Mouse (Mus musculus) myocyte (in vitro differentiated cells): ENCODE measurements at regions not wholly inside any gene's neighbourhood (a gene's known extent, or its start where the extent isn't known, plus 50 kb on each side); places are given as distances from the start of the nearest gene placed in this dataset.

Experiments
- H3K27me3 ChIP-seq: one replicate; pipeline ENCODE4 v1.6.1; 2011; ENCODE audit not compliant: control insufficient read depth, insufficient read depth, insufficient read length
- H3K36me3 ChIP-seq: one replicate; pipeline ENCODE4 v1.6.1; 2011; ENCODE audit not compliant: control insufficient read depth, insufficient read depth
- H3K4me2 ChIP-seq: one replicate; pipeline ENCODE4 v1.6.1; 2011; ENCODE audit warnings: low read depth, control low read depth
- H3K4me3 ChIP-seq: one replicate; pipeline ENCODE4 v1.5.1; 2011; ENCODE audit warnings: mild to moderate bottlenecking, control low read depth, moderate library complexity
- H3K79me2 ChIP-seq: one replicate; pipeline ENCODE4 v1.6.1; 2011; ENCODE audit not compliant: control insufficient read depth, insufficient read depth
- H3ac ChIP-seq: one replicate; pipeline ENCODE4 v1.6.1; 2011; ENCODE audit not compliant: control insufficient read depth, insufficient read length
- CEBPB ChIP-seq: IDR thresholded peaks from 2 replicates; pipeline ENCODE4 v1.6.1; 2011; ENCODE audit warnings: mild to moderate bottlenecking, moderate library complexity; ENCODE audit not compliant: poor library complexity, insufficient read depth, severe bottlenecking
- E2F4 ChIP-seq: IDR thresholded peaks from one replicate; pipeline ENCODE4 v1.6.1; 2011; ENCODE audit warnings: mild to moderate bottlenecking, control low read depth, moderate library complexity; ENCODE audit not compliant: insufficient read depth
- MAX ChIP-seq: IDR thresholded peaks from one replicate; pipeline ENCODE4 v1.6.1; 2011; ENCODE audit warnings: low read depth, mild to moderate bottlenecking, control low read depth
- MYOD1 ChIP-seq, 3 experiments: IDR thresholded peaks; one replicate each; pipeline ENCODE4 v1.6.1; 2011; ENCODE audit warnings: control low read depth in 2 of 3, low read depth in 2 of 3, mild to moderate bottlenecking in 2 of 3, moderate library complexity in 1 of 3; ENCODE audit not compliant: insufficient read length in 2 of 3, control insufficient read depth in 1 of 3
- MYOG ChIP-seq, 3 experiments: IDR thresholded peaks; one replicate each; pipeline ENCODE4 v1.6.1; 2011; ENCODE audit warnings: control low read depth in 2 of 3, low read depth in 2 of 3, mild to moderate bottlenecking in 2 of 3; ENCODE audit not compliant: insufficient read length in 2 of 3, control insufficient read depth in 1 of 3, insufficient read depth in 1 of 3
- POLR2A ChIP-seq: IDR thresholded peaks from one replicate; pipeline ENCODE4 v1.6.1; 2011; ENCODE audit warnings: low read depth, mild to moderate bottlenecking, control low read depth, moderate library complexity; ENCODE audit not compliant: insufficient read length
- POLR2AphosphoS2 ChIP-seq: IDR thresholded peaks from one replicate; pipeline ENCODE4 v1.6.1; 2011; ENCODE audit warnings: low read depth, control low read depth; ENCODE audit not compliant: insufficient read length
- REST ChIP-seq: IDR thresholded peaks from one replicate; pipeline ENCODE4 v1.6.1; 2011; ENCODE audit warnings: mild to moderate bottlenecking, control low read depth, moderate library complexity; ENCODE audit not compliant: insufficient read depth, insufficient read length
- SRF ChIP-seq: IDR thresholded peaks from one replicate; pipeline ENCODE4 v1.6.1; 2011; ENCODE audit warnings: low read depth; ENCODE audit not compliant: control insufficient read depth, insufficient read length
- TCF12 ChIP-seq: IDR thresholded peaks from one replicate; pipeline ENCODE4 v1.6.1; 2011; ENCODE audit warnings: mild to moderate bottlenecking, control low read depth; ENCODE audit not compliant: poor library complexity, insufficient read depth, severe bottlenecking
- TCF3 ChIP-seq: IDR thresholded peaks from one replicate; pipeline ENCODE4 v1.6.1; 2011; ENCODE audit warnings: low read depth, control low read depth; ENCODE audit not compliant: insufficient read length
- USF1 ChIP-seq: IDR thresholded peaks from one replicate; pipeline ENCODE4 v1.6.1; 2011; ENCODE audit warnings: low read depth, mild to moderate bottlenecking, control low read depth, moderate library complexity

DNA sequence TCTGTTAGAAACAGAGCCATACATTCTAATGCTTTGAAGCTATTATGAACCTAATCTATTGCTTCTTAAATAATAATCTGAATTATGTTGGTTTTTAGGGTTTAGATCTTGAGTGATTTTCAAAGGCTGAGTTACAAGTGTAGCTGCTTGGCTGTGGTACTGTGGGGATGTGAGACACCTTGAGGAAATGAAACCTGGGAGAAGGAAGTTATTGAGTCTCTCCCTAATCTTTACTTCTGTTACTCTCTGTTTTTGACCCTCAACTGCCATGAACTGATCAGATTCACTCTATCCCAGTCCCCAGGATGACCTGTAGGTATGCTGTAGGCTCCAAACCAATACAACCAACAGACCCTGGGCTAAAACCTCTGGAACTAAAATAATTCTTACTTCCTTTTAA, 334.8 kb downstream of the Bckdhb start:
- no peak overlapping the region for H3ac ChIP-seq
- H3K27me3 ChIP-seq, result no peaks in the 10 kb centered on the region
- no peak overlapping the region for H3K4me3 ChIP-seq
- H3K36me3 ChIP-seq, result no peaks in the 10 kb centered on the region
- H3K79me2 ChIP-seq, result no peaks in the 10 kb centered on the region
- H3K4me2 ChIP-seq, result no peak overlapping the region
- no peak for TF ChIP-seq SRF
- no peak for TF ChIP-seq TCF3
- TF ChIP-seq REST, result no peak
- TF ChIP-seq MYOD1 (IDR thresholded peaks at IDR 0.05; ENCODE audit: control insufficient read depth in 1 of 3, insufficient read length in 2 of 3, low read depth in 2 of 3), result no peak
- no peak for TF ChIP-seq CEBPB
- no peak for TF ChIP-seq USF1
- no peak for TF ChIP-seq POLR2AphosphoS2
- TF ChIP-seq POLR2A, result no peak

DNA sequence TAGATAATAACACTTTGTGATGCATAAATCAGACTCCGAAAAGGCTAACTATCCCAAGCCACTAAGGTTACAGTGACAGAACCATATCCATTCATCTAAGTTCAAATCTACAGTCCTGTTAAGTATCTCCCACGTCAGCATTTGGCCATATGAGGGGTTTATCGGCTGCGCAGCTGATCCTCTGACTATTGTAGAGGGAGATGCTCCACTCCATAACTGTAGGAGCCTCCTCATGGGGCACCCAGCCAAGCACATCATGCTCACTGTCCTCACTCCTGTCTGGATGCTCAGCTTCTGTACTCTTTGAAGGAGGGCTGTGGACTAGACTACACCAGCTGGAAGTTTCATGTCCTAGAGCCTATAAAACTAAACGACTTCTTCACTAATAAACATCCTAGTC, 337.2 kb downstream of the Bckdhb start:
- no peaks in the 10 kb centered on the region for H3K79me2 ChIP-seq
- TF ChIP-seq MAX, result no peak
- TF ChIP-seq TCF12, result no peak
- TF ChIP-seq CEBPB, result no peak
- no peak for TF ChIP-seq REST
- TF ChIP-seq E2F4, result no peak
- TF ChIP-seq TCF3, result no peak
- TF ChIP-seq SRF, result no peak
- no peak for TF ChIP-seq USF1
- no peak for TF ChIP-seq MYOG (IDR thresholded peaks at IDR 0.05; ENCODE audit: control insufficient read depth in 1 of 3, insufficient read depth in 1 of 3, insufficient read length in 2 of 3, low read depth in 2 of 3)
- no peak for TF ChIP-seq POLR2A
- no peak for TF ChIP-seq MYOD1 (IDR thresholded peaks at IDR 0.05; ENCODE audit: control insufficient read depth in 1 of 3, insufficient read length in 2 of 3, low read depth in 2 of 3)
- no peak for TF ChIP-seq POLR2AphosphoS2
- H3K36me3 ChIP-seq, result no peaks in the 10 kb centered on the region
- H3K4me2 ChIP-seq, result no peak overlapping the region
- H3K27me3 ChIP-seq, result no peaks in the 10 kb centered on the region
- H3ac ChIP-seq, result no peak overlapping the region
- no peak overlapping the region for H3K4me3 ChIP-seq

DNA sequence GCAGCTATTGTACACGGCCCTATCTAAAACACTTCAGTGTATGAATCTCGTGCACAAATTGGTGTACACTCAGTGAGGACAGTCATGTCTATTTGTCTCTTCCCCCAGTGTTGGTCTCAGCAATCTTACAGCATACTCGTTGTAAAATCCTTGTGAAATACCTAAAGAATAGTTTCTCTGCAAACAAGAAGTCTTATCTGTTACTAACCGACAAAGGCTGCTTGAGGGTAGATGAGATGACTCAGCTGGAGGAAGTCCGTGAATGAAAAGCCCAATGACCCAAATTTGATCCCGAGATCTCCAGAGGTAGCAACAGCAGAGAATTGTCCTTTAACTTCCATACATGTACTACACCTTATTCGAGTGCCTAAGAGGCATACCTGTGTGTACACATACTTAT, 342.0 kb downstream of the Bckdhb start:
- Histone ChIP-seq H3K4me2 (no peak overlapping the region), H3K79me2 (no peaks in the 10 kb centered on the region), H3K27me3 (no peaks in the 10 kb centered on the region), H3K36me3 (no peaks in the 10 kb centered on the region), H3ac (no peak overlapping the region), H3K4me3 (no peak overlapping the region)
- TF ChIP-seq MYOD1 (IDR thresholded peaks at IDR 0.05; ENCODE audit: control insufficient read depth in 1 of 3, insufficient read length in 2 of 3, low read depth in 2 of 3) (no peak), CEBPB (no peak), MYOG (IDR thresholded peaks at IDR 0.05; ENCODE audit: control insufficient read depth in 1 of 3, insufficient read depth in 1 of 3, insufficient read length in 2 of 3, low read depth in 2 of 3) (no peak), USF1 (no peak), REST (no peak), SRF (no peak), TCF3 (no peak), POLR2AphosphoS2 (no peak)

DNA sequence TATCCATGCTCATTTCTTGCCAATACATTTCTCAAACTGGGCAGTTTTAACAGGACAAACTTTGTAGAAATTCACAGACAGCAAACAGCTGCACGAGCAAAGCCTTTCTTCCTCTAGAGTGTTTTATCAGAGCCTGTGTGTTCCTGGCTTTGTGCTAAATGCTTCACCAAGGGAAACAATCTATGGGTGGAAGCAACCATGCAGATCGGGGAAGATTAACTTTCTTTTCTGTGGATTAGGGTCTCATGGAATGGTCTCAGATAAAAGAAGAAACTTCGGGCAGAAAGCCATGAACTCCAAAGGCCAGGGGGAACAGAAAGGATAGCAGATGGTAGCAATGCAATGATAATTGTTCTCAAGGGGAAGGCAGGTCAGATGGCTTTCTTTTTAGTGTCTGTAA, 349.7 kb downstream of the Bckdhb start:
- H3K4me2 ChIP-seq, result no peak overlapping the region
- no peaks in the 10 kb centered on the region for H3K79me2 ChIP-seq
- H3ac ChIP-seq, result no peak overlapping the region
- TF ChIP-seq CEBPB, result no peak
- no peaks in the 10 kb centered on the region for H3K27me3 ChIP-seq
- no peak overlapping the region for H3K4me3 ChIP-seq
- no peaks in the 10 kb centered on the region for H3K36me3 ChIP-seq

DNA sequence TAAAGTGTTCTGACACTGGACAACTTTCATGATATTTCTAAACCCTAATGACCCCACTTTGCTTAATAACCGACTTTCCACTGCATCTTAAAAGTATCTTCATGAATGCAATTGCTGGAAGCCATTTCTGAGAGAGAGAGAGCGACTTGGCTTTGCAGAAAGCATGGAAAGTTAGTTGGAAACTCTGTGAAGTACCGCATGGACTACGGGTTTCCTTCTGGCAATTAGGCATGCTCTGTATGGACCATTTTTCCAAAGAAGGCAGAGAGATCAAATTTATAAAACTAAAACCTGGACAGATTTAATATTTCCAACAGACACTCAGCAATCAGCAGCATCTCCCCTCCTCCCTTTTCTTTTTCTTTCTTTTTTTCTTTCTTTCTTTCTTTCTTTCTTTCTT, 353.4 kb downstream of the Bckdhb start:
- TF ChIP-seq TCF3 (no peak), SRF (no peak), MAX (no peak), POLR2A (no peak)
- Histone ChIP-seq H3K79me2 (no peaks in the 10 kb centered on the region), H3K4me2 (no peak overlapping the region), H3K36me3 (no peaks in the 10 kb centered on the region), H3K4me3 (no peak overlapping the region), H3ac (no peak overlapping the region), H3K27me3 (no peaks in the 10 kb centered on the region)

DNA sequence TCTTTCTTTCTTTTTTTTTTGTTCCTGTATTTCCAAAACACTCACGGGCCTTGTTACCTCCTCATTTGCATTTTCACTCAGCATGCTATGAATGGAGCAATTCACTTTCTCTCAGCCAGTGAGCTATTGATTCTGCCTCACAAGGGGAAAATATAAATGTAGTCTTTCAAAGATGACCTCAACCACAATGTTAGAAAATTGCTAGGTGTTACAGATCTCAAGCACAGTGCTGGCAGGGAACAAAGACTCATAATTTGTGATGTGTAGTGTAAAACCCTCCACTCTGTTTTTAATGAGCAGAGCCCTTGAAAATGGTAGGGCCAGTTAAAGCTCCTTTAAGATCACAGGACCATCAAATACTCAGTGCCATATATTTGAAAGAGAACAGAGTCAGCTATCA, 353.8 kb downstream of the Bckdhb start:
- Histone ChIP-seq H3K27me3 (no peaks in the 10 kb centered on the region), H3K4me3 (no peak overlapping the region), H3K79me2 (no peaks in the 10 kb centered on the region), H3ac (no peak overlapping the region), H3K4me2 (no peak overlapping the region), H3K36me3 (no peaks in the 10 kb centered on the region)
- TF ChIP-seq MYOD1 (IDR thresholded peaks at IDR 0.05; ENCODE audit: control insufficient read depth in 1 of 3, insufficient read length in 2 of 3, low read depth in 2 of 3) (no peak), TCF12 (no peak), TCF3 (no peak), MYOG (IDR thresholded peaks at IDR 0.05; ENCODE audit: control insufficient read depth in 1 of 3, insufficient read depth in 1 of 3, insufficient read length in 2 of 3, low read depth in 2 of 3) (no peak), E2F4 (no peak), CEBPB (no peak), POLR2AphosphoS2 (no peak), MAX (no peak), SRF (no peak), POLR2A (no peak), USF1 (no peak), REST (no peak)
